Mouse (Mus musculus) effector memory CD4-positive, alpha-beta T cell, adult 7 months (primary cell): ENCODE measurements around the gene Gm20850. TPM values are rescaled to one million over a fixed set of nuclear protein-coding genes. Genes with fewer than 3 reads are reported as not detected.

Source experiments
- polyA plus RNA-seq: library from polyadenylated mRNA; unstranded; fragments of 100-300 nt; shearing (Covaris generic); gene quantifications from one replicate; pipeline ENCODE4 v1.2.1, GENCODE M21; 2017

The Gm20850 gene
- polyA plus RNA-seq = not detected

GRCm38 (mm10) chrY:75715022-75715421 is at the start of gene Gm20850:
Gene Gm20850 (plus strand): TSS chrY:75715322.

